Mouse (Mus musculus) brain, adult 10 weeks (tissue): ENCODE data around the gene Ado. TPM values are rescaled to one million over a fixed set of nuclear protein-coding genes. Genes with fewer than 3 reads are reported as not detected.

Experiments
- polyA plus RNA-seq: library from polyadenylated mRNA; stranded (reverse); fragments of 350-450 nt; fragmentation: Illumina TruSeq; extraction: RNeasy Lipid Tissue Mini Kit (QIAGEN cat#74804); gene quantifications from one replicate; pipeline ENCODE4 v1.2.3, GENCODE M21; 2015; ENCODE audit warnings: low read depth, low replicate concordance

Ado gene
- 35.9 TPM for polyA plus RNA-seq

GRCm38 (mm10) chr10:67548877-67549731, at the start of gene Ado:
Ado (minus strand) TSS chr10:67548955.

GRCm38 (mm10) chr10:67535256-67535655, 13.5 kb downstream of the Ado start, which contains the start of gene Egr2:
Egr2 (plus strand) TSS chr10:67535475.

Other genes with a start within 250 kb of the Ado start
- 8.3 TPM for gene Egr2, start 13.5 kb downstream of the Ado start, polyA plus RNA-seq